Mouse (Mus musculus) CH12.LX (cell line): ENCODE measurements around the gene Dapk2.

Experiments
- CHD1 ChIP-seq: IDR thresholded peaks from 2 replicates; pipeline ENCODE4 v1.6.1; 2012; ENCODE audit warnings: low read depth, low read length, improper control_type of control experiment, inconsistent platforms
- CTCF ChIP-seq, 2 experiments: IDR thresholded peaks in 1 of 2; conservative IDR thresholded peaks in 1 of 2; 2 replicates each; pipeline ENCODE4 v1.5.1; 2011 to 2012; ENCODE audit warnings: low read depth in 2 of 2, low read length in 2 of 2, improper control_type of control experiment in 1 of 2, inconsistent platforms in 1 of 2, mild to moderate bottlenecking in 1 of 2, moderate library complexity in 1 of 2
- E2F4 ChIP-seq: IDR thresholded peaks from 2 replicates; pipeline ENCODE4 v1.6.1; 2011; ENCODE audit warnings: low read depth, low read length, improper control_type of control experiment; ENCODE audit not compliant: insufficient replicate concordance
- EP300 ChIP-seq: IDR thresholded peaks from 2 replicates; pipeline ENCODE4 v1.6.1; 2011; ENCODE audit warnings: low read length, improper control_type of control experiment
- ETS1 ChIP-seq: conservative IDR thresholded peaks from 2 replicates; pipeline ENCODE4 v1.6.1; 2012; ENCODE audit warnings: low read depth, mild to moderate bottlenecking, inconsistent platforms, low read length, improper control_type of control experiment, moderate library complexity
- IRF4 ChIP-seq: IDR thresholded peaks from 2 replicates; pipeline ENCODE4 v1.6.1; 2014; ENCODE audit warnings: low read depth, mild to moderate bottlenecking, inconsistent platforms, low read length, improper control_type of control experiment
- MAFK ChIP-seq: IDR thresholded peaks from 2 replicates; pipeline ENCODE4 v1.6.1; 2011; ENCODE audit warnings: low read length, improper control_type of control experiment; ENCODE audit not compliant: insufficient replicate concordance
- MAX ChIP-seq: IDR thresholded peaks from 2 replicates; pipeline ENCODE4 v1.6.1; 2011; ENCODE audit warnings: low read length, improper control_type of control experiment
- MEF2A ChIP-seq: IDR thresholded peaks from 2 replicates; pipeline ENCODE4 v1.6.1; 2014; ENCODE audit warnings: low read depth, mild to moderate bottlenecking, inconsistent platforms, low read length, improper control_type of control experiment, borderline replicate concordance
- MXI1 ChIP-seq: IDR thresholded peaks from 2 replicates; pipeline ENCODE4 v1.6.1; 2011; ENCODE audit warnings: mild to moderate bottlenecking, low read depth, low read length, improper control_type of control experiment
- POLR2A ChIP-seq: IDR thresholded peaks from 2 replicates; pipeline ENCODE4 v1.6.1; 2011; ENCODE audit warnings: low read depth, mild to moderate bottlenecking, improper control_type of control experiment, low read length
- USF1 ChIP-seq: IDR thresholded peaks from 2 replicates; pipeline ENCODE4 v1.6.1; 2014; ENCODE audit warnings: low read depth, mild to moderate bottlenecking, inconsistent platforms, low read length, improper control_type of control experiment

DNA sequence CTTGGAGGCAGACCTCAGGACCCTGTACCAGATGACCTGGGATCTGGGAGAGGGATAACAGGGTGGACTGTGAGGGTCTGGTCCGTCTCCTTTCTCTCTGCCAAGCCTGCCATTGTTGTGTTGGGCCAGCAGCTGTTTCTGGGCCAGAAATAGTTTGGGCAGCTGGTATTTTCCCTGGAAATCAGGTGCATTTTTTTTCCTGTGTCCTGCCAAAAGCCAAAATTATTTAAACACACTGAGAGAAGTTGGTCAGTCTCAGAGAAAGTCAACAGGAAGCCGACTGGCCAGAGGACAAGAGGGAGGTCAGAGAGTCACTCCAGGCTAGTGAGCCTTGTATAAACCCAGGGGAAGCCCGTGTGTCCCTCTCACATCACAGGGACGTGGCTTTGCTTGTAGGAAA is 87.7 kb downstream of the Dapk2 start:
- no peak for TF ChIP-seq MEF2A
- no peak for TF ChIP-seq CTCF (conservative IDR thresholded peaks at IDR 0.05 in 1 of 2, IDR thresholded peaks at IDR 0.05 in 1 of 2; ENCODE audit: low read depth in 2 of 2, low read length in 2 of 2)
- no peak for TF ChIP-seq E2F4
- TF ChIP-seq IRF4: no peak
- TF ChIP-seq USF1: no peak
- no peak for TF ChIP-seq MAFK
- TF ChIP-seq MAX: no peak
- no peak for TF ChIP-seq EP300
- TF ChIP-seq ETS1: no peak
- no peak for TF ChIP-seq CHD1
- no peak for TF ChIP-seq POLR2A
- no peak for TF ChIP-seq MXI1
